Mouse (Mus musculus) 416B (cell line): ENCODE results near the gene Cacna1b.

Experiments
- DNase-seq: peaks from one replicate; pipeline ENCODE4 v3.0.0; 2011; ENCODE audit warnings: low read depth

The Cacna1b gene

DNA sequence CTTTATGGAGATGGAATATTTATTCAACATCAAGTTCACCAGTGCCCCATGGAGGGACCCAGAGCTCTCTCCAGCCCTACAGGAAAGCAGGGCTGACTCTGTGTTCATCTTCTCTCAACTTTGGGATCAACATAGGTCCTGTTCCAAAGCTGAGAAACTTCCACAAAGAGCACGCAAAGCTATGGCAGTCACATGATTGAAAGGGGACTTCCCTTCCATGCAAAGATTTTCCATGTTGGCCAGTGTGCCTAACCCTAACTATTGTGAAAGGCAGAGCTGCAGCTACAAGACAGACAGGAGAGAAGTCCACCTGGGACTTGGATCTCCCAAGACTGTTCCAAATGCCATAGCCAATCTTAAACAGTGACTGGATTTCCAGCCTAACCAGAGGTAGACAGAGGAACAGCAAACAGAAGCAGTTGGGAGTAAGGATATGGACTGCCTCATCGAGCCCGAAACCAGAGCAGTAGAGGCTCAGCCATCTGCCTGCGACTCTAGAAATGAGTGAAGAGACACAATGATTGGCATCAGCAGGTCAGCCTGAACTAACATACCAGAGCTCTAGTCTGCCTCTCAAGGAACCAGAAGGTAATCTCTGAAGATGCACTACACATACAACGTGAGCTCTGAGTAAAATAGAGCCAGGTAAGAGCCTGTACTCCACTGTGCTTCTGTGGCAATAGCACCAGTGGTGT lies 116.4 kb downstream of the Cacna1b start:
- no peak for DNase-seq

GRCm38 (mm10) chr2:24642834-24643233 lies 120.1 kb downstream of the Cacna1b start:
- peak; percentile 89 for DNase-seq

DNA sequence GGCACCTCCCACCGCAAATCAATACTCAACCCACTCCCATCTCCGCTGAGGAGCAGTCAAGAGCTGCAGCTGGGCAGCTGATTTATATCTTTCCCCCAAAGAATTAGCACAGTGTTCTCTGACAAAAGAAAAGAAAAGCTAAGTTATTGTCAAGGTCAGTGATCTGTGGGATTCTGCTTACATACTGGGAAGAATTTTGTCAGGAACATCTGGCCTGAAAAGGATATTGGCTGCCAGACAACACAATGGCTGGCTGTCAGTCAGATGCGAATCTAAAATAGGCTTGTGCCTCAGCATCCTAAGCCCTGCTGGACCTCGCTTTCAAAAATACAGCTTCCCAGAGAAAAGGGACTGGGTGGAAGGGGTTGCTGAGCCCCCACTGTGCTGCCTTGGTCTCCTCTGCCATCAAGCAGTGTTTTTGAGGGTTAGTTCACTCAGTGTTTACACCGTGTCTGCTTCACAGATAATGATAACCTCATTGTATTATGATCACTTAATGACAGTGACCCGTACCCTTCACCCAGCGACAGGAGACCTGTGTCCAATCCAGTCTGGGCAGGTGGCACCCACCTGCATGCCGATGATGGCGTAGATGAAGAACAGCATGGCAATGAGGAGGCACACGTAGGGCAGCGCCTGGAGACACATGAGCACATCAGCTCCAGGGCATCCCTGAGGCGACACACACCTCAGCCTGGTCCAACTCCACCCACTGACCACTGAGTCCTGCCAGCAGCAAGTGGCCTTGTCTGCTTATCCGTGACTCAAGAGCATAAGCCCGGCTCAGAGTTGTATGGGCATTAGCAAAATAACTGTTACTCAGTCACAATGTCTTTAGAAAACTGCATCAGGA lies 124.6 kb downstream of the Cacna1b start:
- DNase-seq, result no peak

GRCm38 (mm10) chr2:24633645-24634044 lies 129.3 kb downstream of the Cacna1b start:
- no peak for DNase-seq

DNA sequence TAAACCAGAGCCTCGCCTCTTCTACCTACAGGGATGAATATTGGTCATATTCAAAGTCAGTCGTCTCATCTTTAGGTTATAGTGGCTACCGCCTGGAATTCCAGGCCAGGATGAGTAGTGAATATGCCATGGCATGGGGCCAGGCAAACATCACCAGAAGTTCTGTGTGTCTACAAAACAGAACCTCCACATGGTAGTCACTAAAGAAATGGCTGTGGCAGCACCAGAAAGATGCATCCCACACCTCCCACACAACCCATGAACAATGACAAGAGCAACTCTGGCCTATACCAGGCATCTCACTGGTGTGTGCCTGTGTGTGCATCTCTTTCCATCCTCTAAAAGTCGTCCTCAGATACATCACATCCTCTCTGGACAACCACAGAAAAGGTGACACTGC lies 145.8 kb downstream of the Cacna1b start:
- no peak for DNase-seq

DNA sequence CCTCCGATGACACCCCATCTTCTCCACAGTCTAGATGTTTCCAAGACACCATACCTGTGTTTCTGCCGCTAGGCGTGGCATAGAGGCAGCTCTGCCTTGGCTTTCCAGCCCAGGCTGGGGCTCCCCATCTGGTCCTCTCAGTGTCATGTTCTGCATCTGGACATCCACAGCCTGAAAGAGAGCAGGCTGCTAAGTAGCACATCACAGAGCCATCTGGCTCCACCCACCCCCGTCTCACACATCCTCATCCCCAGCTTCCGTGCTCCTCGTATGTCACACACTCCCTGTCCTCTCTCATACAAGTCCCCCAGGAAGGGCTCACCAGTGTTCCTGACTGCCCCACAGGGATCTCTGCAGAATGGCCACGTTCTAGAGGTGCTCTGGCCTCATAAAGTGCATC lies 153.2 kb downstream of the Cacna1b start:
- no peak for DNase-seq

- DNase-seq, result peak; percentile 45
These were observed 154.2 kb downstream of the Cacna1b start for GRCm38 (mm10) chr2:24608765-24609138.

DNA sequence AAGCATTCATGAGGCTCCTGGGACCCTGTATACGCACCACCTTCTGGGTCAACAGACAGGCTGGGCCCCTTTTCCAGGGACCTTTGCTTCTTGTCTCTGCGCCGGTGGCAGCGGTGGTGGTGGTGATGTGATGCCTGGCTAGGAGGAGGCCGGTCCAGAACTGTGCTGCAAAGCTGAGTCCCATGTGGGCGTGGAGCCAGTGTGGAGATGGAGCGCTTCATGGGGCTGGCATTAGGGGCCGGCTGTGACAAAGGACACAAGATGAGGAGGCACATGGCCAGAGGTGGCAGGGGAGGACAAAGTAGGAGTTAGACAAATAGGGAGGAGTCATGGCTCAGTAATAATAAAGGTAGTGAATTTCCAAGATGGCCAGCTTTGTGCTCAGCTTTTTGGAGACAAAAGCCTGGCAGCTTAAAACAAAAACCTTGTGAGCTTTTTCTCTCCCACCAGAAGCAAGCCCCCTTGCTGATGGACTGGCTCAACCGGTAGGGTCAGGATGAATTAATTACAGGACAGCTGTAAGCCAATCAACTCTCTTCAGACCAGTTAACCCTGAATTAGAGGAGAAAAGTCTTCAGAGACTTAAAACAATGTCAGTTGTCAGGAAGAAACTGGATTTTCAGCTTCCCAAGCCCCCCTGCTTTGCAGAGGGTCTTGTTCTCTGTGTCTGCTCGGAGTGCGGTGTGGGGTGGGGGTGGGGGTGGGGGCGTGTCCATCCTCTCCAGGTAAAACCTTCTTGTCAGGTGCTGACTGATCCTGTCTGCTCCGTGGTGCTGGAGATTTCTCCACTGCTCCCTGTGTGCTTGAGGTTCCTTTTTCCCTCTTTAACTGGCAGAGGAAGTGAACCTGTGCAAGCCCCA lies 154.8 kb downstream of the Cacna1b start:
- no peak for DNase-seq

DNA sequence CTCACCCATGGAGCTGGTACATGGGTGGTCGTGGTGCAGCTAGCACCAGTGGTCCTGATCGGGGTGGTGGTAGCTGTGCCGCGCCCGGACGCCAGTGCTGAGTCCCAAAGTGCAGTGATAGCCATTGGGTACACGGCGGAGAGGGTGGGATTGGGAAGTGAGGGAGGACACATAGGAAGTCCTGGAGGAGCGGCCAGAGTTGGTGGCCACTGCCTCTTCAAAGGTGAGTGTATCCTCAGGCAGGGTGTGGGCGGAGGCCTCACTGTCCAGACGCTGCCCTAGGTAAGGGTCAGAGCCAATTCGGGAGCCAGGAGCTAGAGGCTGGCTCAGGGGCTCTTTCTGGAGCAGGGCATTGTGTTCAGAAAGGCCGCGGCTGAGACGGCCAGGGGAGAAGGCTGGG lies 156.4 kb downstream of the Cacna1b start:
- no peak for DNase-seq

DNA sequence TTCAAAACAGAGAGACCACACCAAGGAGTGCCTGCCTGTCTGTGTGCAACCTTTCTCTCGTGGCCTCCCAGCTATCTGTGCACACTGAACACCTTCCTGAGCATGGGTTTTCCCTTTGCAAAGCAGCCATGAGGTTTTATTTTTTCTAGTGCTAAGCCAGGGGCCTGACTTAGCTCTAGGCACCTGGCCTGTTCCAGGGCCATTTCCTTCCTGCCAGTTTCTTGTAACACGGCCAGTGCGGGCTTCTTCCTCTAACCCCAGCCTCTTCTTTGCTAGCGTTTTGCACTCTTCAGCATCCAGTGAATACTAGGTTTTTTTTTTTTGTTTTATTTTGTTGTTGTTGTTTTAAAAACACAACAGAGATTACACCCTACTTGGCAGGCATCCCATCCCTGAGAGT lies 157.9 kb downstream of the Cacna1b start:
- DNase-seq, result peak; percentile 2

GRCm38 (mm10) chr2:24589426-24589825 lies 173.5 kb downstream of the Cacna1b start:
- DNase-seq, result no peak

GRCm38 (mm10) chr2:24587999-24588398 lies 175.0 kb downstream of the Cacna1b start:
- DNase-seq, result no peak

GRCm38 (mm10) chr2:24574616-24575015 lies 188.3 kb downstream of the Cacna1b start:
- peak; percentile 60 for DNase-seq

- DNase-seq, result peak; percentile 51
These were observed 192.0 kb downstream of the Cacna1b start for GRCm38 (mm10) chr2:24570917-24571316.

DNA sequence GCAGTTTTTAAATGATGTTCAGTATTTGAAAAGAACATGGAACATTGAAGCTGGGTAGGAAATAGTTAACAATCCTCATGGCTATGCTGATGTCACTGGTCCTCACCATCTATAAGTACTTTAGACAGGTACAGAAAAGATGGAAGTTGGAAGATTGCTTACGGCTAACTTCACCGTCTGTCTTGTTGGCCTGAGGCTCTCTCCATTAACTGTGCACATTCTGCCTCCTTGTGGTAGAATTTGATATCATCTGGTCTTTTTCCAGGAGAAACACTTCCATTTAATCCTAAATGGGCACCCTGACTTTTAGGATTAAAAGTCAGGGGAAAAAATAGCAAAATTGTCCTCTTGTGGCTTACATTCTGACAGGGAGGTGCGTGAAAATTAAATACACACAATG lies 194.4 kb downstream of the Cacna1b start:
- DNase-seq, result peak; percentile 57

GRCm38 (mm10) chr2:24562547-24563290 lies 200.2 kb downstream of the Cacna1b start:
- DNase-seq, result no peak

GRCm38 (mm10) chr2:24561946-24562345 lies 201.0 kb downstream of the Cacna1b start:
- no peak for DNase-seq

DNA sequence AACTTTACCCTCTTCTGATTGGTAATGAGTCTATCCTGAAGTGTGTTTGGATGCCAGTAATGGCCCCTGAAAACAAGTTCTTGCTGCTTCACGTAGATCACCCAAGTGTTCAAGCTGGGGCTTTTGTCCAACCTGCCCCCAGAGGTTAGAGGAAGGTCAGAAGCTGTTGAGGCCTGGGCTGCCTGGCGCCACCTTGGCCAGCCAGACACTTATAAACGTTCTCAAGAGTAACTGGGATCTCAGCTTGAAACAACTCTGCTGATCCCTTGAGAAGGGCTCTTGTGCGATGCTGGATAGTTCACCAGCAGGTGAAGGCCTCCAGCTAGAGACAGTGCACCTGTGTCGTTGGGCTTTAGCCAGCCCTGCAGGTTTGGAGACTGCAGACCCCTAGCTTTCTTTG lies 202.8 kb downstream of the Cacna1b start:
- no peak for DNase-seq

DNA sequence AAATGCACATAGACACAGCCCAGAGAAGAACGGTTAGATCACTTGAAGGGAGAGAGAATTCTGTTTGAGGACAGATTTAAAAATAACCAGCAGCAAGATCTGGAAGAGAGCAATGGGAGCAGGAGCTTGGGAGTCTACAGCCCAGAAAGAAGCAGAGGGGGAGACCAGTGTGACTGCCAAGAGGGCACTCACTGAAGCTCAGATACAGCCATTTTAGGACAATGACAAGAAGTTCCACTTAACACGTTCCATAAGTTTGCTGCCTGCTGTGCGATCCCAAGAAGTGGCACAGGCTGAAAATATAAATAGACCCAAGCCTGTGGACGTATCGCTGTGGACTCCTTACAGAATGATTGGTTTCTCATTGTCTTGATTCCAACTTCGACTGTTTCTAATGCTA lies 206.6 kb downstream of the Cacna1b start:
- no peak for DNase-seq

GRCm38 (mm10) chr2:24553962-24554361 lies 209.0 kb downstream of the Cacna1b start:
- no peak for DNase-seq
